In the genomic region with DNA sequence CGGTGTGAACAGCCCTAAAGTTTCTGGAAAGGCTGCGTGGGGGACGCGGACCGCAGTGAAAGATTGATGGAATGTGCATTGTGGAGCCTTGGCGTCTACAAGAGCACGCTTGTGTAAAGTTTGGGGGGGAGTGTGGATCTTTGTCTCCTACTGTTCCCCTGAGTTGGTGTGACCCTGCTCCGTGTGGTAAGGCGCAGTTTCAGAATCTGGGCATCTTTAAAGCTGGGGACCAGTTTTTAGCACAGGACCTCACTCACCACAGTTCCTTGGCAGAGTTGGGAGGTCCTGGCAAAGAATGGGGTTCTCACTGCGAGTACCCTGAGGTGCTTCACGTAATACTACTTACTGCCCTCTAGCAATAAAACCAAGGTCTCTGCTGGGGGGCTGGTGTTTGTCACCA, we compare ENCODE assay signal across 8 mouse cellular contexts. TPM values are rescaled to one million over a fixed set of nuclear protein-coding genes. Genes with fewer than 3 reads are reported as not detected.
DNase-seq lines count a peak whose midpoint lies in the region; ATAC-seq and TF ChIP-seq lines count a peak whose summit lies in the region.

No protein-coding gene starts in this region.

- no peaks in the 10 kb centered on the region for H3K27me3 ChIP-seq in kidney, adult 2 months (replicated peaks; ENCODE audit: control insufficient read depth, insufficient read depth, low read length)
- no peaks in the 10 kb centered on the region for H3K27me3 ChIP-seq in heart, embryonic 15.5 days
- H3K27me3 ChIP-seq in midbrain, embryonic 10.5 days (ENCODE audit: low read depth, poor library complexity, severe bottlenecking) = no peaks in the 10 kb centered on the region

- H3K36me3 ChIP-seq in kidney, adult 2 months (ENCODE audit: control insufficient read depth, insufficient read depth, low read length) = no peaks in the 10 kb centered on the region
- no peaks in the 10 kb centered on the region for H3K36me3 ChIP-seq in heart, embryonic 15.5 days
- peaks cover 3% of the 10 kb centered on the region; the same call in 1 of the 2 replicates for H3K36me3 ChIP-seq in midbrain, embryonic 10.5 days

- peaks cover 9% of the 10 kb centered on the region; the same call in 1 of the 2 replicates for H3K4me1 ChIP-seq in kidney, adult 2 months (ENCODE audit: control insufficient read depth, insufficient read depth, low read length)
- H3K4me1 ChIP-seq in heart, embryonic 15.5 days (replicated peaks) = peaks cover 63% of the 10 kb centered on the region
- peaks cover 62% of the 10 kb centered on the region for H3K4me1 ChIP-seq in midbrain, embryonic 10.5 days

- H3K4me2 ChIP-seq in heart, embryonic 15.5 days = peak overlapping the region; percentile 78

- H3K9ac ChIP-seq in heart, embryonic 15.5 days = peak overlapping the region; percentile 81

- peak overlapping the region; percentile 91 for H3K4me3 ChIP-seq in kidney, adult 2 months (ENCODE audit: insufficient read depth, low read depth, low read length)
- peak overlapping the region; percentile 73 for H3K4me3 ChIP-seq in heart, embryonic 15.5 days
- H3K4me3 ChIP-seq in midbrain, embryonic 10.5 days = peak overlapping the region; percentile 95

- no peak for ATAC-seq in heart, embryonic 15.5 days (replicated peaks; ENCODE audit: insufficient number of reproducible peaks, insufficient read depth, low FRiP score, low read depth)

- TF ChIP-seq CTCF in kidney, adult 2 months (conservative IDR thresholded peaks at IDR 0.05; ENCODE audit: insufficient read depth, insufficient read length, low read depth, low read length) = no peak

- no peak for DNase-seq in kidney, adult 2 months
- no peak for DNase-seq in kidney, adult 8-10 months
- peak; percentile 49 for DNase-seq in R1 (ENCODE audit: low read depth, low spot score)
- DNase-seq in midbrain, embryonic 10.5 days (ENCODE audit: low spot score) = no peak
- no peak for DNase-seq in gastrocnemius, adult 18-20 months (ENCODE audit: low spot score)
- DNase-seq in T-cell, adult 2 months (ENCODE audit: low spot score) = no peak
- no peak for DNase-seq in adrenal gland, postnatal 36 days

- WGBS in kidney, adult 2 months = 1% methylated on average over 11 of the region's 11 CpGs
- under 1% methylated on average over 11 of the region's 11 CpGs for WGBS in heart, embryonic 15.5 days
- WGBS in midbrain, embryonic 10.5 days = under 1% methylated on average over 11 of the region's 11 CpGs

- peak overlapping the region; percentile 86 for H3K27ac ChIP-seq in kidney, adult 2 months (ENCODE audit: insufficient read depth, low read depth, low read length)
- H3K27ac ChIP-seq in heart, embryonic 15.5 days = peak overlapping the region; percentile 96
- peak overlapping the region; percentile 98 for H3K27ac ChIP-seq in midbrain, embryonic 10.5 days (replicated peaks)

- TF ChIP-seq POLR2A in kidney, adult 2 months (IDR thresholded peaks at IDR 0.05; ENCODE audit: low read depth, low read length) = no peak

- no peaks in the 10 kb centered on the region for H3K9me3 ChIP-seq in heart, embryonic 15.5 days (replicated peaks)
- no peaks in the 10 kb centered on the region for H3K9me3 ChIP-seq in midbrain, embryonic 10.5 days (replicated peaks)

RNA-seq across cellular contexts. Expression of gene Cemip2, which starts 1.0 kb away (rescaled TPM):
- 6.7 and 6.9 TPM in 2 replicates for polyA plus RNA-seq in kidney, adult 2 months (2012; rRNA removed)
- 41.2 and 44.3 TPM in 2 replicates for polyA plus RNA-seq in heart, embryonic 15.5 days (2015; fragmentation: Nextera tagmentation; extraction: Ambion mirVana)
- polyA plus RNA-seq in midbrain, embryonic 10.5 days (2016; fragmentation: Nextera tagmentation; extraction: Ambion mirVana) = 71.2 and 91.2 TPM in 2 replicates
- total RNA-seq in gastrocnemius, adult 18-20 months (2021) = 10 to 100 TPM in 1 of 2 experiments, 1 to 10 TPM in 1; 8.4 to 10.8 TPM
- total RNA-seq in adrenal gland, postnatal 36 days (2021) = 10 to 100 TPM; 22.8 to 23.7 TPM
